Mouse (Mus musculus) heart, adult 2 months (tissue): ENCODE data around the gene Tfrc. TPM values are rescaled to one million over a fixed set of nuclear protein-coding genes. Genes with fewer than 3 reads are reported as not detected.
A peak's percentile ranks its signal among the peaks of the same experiment; 100 is the strongest.

Experiments used
- DNase-seq, 2 experiments: peaks; one replicate each; pipeline ENCODE4 v3.0.0; 2021
- H3K27ac ChIP-seq: fragments of 200-600 bp; 2 replicates; pipeline ENCODE4 v1.8.1; 2022
- H3K27me3 ChIP-seq: fragments of 200-500 bp; 2 replicates; pipeline ENCODE4 v1.6.1; 2012; ENCODE audit warnings: mild to moderate bottlenecking, low read length, inconsistent platforms, mixed read lengths; ENCODE audit not compliant: control insufficient read depth, insufficient read depth
- H3K36me3 ChIP-seq: fragments of 200-500 bp; 2 replicates; pipeline ENCODE4 v1.6.1; 2012; ENCODE audit warnings: low read length, inconsistent platforms; ENCODE audit not compliant: control insufficient read depth, insufficient read depth
- H3K4me1 ChIP-seq: fragments of 200-500 bp; 2 replicates; pipeline ENCODE4 v1.6.1; 2011; ENCODE audit warnings: low read length; ENCODE audit not compliant: control insufficient read depth, insufficient read depth
- H3K4me3 ChIP-seq: fragments of 200-600 bp; 2 replicates; pipeline ENCODE4 v1.8.1; 2022
- H3K79me2 ChIP-seq: fragments of 200-500 bp; replicated peaks from 2 replicates; pipeline ENCODE4 v1.6.1; 2012; ENCODE audit warnings: mild to moderate bottlenecking, inconsistent platforms, low read length, moderate library complexity, mixed read lengths; ENCODE audit not compliant: control insufficient read depth, insufficient read depth
- H3K9ac ChIP-seq: fragments of 200-500 bp; 2 replicates; pipeline ENCODE4 v1.6.1; 2012; ENCODE audit warnings: low read depth, mild to moderate bottlenecking, control low read depth, inconsistent platforms, low read length, mixed read lengths
- CTCF ChIP-seq: fragments of 200-600 bp; IDR thresholded peaks from 2 replicates; pipeline ENCODE4 v1.8.1; 2022; ENCODE audit warnings: antibody characterized with exemption, mild to moderate bottlenecking, moderate library complexity
- EP300 ChIP-seq: fragments of 200-500 bp; IDR thresholded peaks from 2 replicates; pipeline ENCODE4 v1.6.1; 2011; ENCODE audit warnings: low read depth, low read length, control low read depth; ENCODE audit not compliant: insufficient read depth
- POLR2A ChIP-seq: fragments of 200-500 bp; IDR thresholded peaks from 2 replicates; pipeline ENCODE4 v1.6.1; 2011; ENCODE audit warnings: mild to moderate bottlenecking, low read depth, low read length, control low read depth; ENCODE audit not compliant: insufficient read depth
- WGBS: fragments of 180-500 bp; shearing (Covaris S2); methylation state at CpG from one replicate; pipeline ENCODE4 v1.1.7; 2018; 5-methylcytosine and 5-hydroxymethylcytosine counted together
- intact Hi-C: fragments of 180-260 bp; cut with DNase I; formaldehyde crosslinking; loops from one replicate; pipeline ENCODE4 v1.15.1; 2025
- polyA plus RNA-seq: library from polyadenylated mRNA; depleted of rRNA; stranded (reverse); fragments of >200 nt; gene quantifications from 2 replicates; pipeline ENCODE4 v1.2.3, GENCODE M21; 2012
- total RNA-seq, 2 experiments: library from RNA; stranded (reverse); gene quantifications; 2 replicates each; pipeline ENCODE4 v1.2.3; 2021

The Tfrc gene
- total and polyA plus RNA-seq, 3 experiments, result 27.8 to 85.7 (median 51.3) TPM

DNA sequence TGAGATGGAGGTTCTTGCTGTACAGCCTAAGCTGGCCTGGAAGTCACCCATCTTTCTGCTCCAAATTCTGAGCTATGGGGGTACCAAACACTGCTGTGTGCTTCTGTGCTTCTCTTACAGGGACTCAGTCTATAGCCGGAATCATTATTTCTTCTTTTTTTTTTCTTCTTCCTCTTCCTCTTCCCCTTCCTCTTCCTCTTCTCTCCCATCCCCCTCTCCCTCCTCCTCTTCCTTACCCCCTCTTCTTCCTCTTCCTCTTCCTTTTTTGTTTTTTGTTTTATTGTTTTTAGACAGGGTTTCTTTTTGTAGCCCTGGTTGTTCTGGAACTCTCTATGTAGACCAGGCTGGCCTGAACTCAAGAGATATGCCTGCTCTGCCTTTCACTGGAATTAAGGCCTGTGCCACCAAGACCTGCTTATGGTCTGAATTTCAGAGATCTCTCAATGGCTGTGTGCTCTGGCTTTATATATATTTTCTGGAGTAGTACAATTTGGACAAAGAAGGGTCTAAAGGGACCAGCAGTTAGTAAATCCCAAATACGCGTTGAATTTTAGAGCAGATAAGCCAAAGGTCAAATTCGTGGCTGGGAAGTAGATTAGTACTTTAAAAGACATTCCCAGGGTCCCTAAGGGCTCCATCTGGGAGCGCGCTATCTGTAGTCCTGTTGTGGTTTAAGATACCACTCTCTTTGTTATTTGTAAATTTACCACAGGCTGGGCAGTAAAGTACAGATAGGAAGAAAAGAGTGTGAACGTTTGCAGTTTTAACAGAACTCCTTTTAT lies 967 bp upstream of the Tfrc start:
- Histone ChIP-seq H3K4me3 (peak overlapping the region; percentile 87), H3K9ac (no peak overlapping the region), H3K27me3 (no peaks in the 10 kb centered on the region), H3K27ac (peak overlapping the region; percentile 92; the same call in 1 of the 2 replicates), H3K4me1 (peaks cover 2% of the 10 kb centered on the region; the same call in 1 of the 2 replicates), H3K79me2 (no peaks in the 10 kb centered on the region), H3K36me3 (no peaks in the 10 kb centered on the region; the same call in none of the 2 replicates)
- WGBS, result 32% methylated on average over 7 of the region's 7 CpGs
- DNase-seq, result no peak
- intact Hi-C loops, result loop anchor here (2.0 to 10.0 kb wide), 3 partner anchors 85 to 333 kb away; partner anchors contain the start of genes Rnf168 and Smco1
- no peak for TF ChIP-seq CTCF
- no peak for TF ChIP-seq EP300
- no peak for TF ChIP-seq POLR2A

DNA sequence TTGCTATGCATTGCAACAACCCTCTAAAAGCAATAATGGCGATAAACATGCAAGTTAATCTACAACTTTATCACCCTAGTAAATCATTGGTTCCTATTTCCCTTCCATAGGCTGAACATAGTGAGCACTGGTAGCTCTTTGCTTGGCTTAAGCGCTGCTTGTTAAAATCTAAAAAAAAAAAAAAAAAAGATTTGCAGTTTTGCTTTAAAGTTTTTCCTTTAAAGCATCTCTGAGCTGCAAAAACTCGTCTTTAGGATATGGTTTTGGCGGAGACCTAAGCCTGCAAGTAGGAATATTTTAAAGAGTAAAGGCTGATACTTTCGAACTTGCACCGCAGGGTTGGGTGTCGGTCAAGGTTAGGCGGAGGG lies 392 bp upstream of the Tfrc start:
- Histone ChIP-seq H3K4me3 (peak overlapping the region; percentile 87), H3K27ac (peak overlapping the region; percentile 92), H3K9ac (peak overlapping the region; percentile 49), H3K4me1 (peaks cover 2% of the 10 kb centered on the region; the same call in 1 of the 2 replicates), H3K79me2 (no peaks in the 10 kb centered on the region), H3K36me3 (no peaks in the 10 kb centered on the region; the same call in none of the 2 replicates), H3K27me3 (no peaks in the 10 kb centered on the region)
- WGBS, result 11% methylated on average over 8 of the region's 8 CpGs
- intact Hi-C loops, result loop anchor here (2.0 to 10.0 kb wide), 3 partner anchors 86 to 334 kb away; partner anchors contain the start of genes Rnf168 and Smco1
- no peak for DNase-seq
- TF ChIP-seq POLR2A (no peak), CTCF (no peak), EP300 (no peak)

DNA sequence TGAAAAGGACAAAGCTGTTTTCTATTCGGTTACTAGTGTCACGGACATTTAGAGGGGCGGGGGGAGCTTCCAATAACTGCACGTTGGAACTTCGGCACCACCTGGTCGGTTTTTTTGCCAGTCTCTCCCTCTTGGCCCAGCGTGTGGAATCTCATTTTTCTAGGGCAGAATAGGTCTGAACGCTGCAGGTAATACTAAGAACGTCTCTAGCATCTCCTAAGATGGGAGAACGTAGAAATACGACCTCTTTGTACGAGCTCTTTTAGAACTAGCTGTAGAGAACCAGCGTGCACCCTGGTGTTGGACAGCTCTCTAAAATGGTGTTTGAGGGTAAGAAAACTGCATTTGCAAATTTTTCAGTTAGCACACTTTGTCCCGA lies 670 bp downstream of the Tfrc start:
- Histone ChIP-seq H3K36me3 (peaks cover under 1% of the 10 kb centered on the region), H3K79me2 (no peaks in the 10 kb centered on the region), H3K4me1 (peaks cover 2% of the 10 kb centered on the region; the same call in 1 of the 2 replicates), H3K27ac (peak overlapping the region; percentile 92), H3K4me3 (peak overlapping the region; percentile 87), H3K9ac (peak overlapping the region; percentile 87), H3K27me3 (no peaks in the 10 kb centered on the region)
- 2% methylated on average over 14 of the region's 14 CpGs for WGBS
- DNase-seq, result no peak
- intact Hi-C loops, result loop anchor here (2.0 to 10.0 kb wide), 3 partner anchors 87 to 335 kb away; partner anchors contain the start of genes Rnf168 and Smco1
- no peak for TF ChIP-seq EP300
- no peak for TF ChIP-seq CTCF
- no peak for TF ChIP-seq POLR2A

DNA sequence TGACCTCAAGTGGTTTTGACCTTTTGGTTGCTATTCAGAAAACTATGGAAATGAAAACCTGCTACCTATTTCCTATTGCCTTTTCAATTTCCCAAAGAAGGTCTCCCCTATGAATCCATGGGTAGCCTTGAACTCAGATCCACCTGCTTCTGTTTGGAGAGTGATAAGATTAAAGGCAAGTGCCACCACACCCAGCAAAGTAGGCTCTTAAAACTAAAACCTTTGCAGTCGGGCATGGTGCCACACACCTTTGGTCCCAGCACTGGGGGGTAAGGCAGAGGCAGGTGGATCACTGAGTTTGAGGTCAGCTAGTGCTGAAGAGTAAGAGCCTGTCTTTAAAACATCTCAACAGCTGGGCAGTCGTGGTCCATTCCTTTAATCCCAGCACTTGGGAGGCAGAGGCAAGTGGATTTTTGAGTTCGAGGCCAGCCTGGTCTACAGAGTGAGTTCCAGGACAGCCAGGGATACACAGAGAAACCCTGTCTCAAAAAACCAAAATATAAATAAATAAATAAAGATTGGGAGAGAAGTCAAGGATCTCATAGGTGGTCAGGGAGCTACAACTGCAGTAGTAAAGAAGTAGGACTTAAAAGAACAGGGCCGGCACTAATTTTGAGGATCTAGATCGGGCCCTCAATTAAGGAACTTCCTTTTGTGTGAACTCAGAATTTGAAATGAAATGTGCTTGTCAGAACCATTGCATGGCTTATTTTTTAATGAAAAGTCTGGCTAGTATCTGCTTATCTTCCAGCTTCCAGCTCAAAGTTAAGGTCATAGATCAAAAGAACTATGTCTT lies 1.9 kb downstream of the Tfrc start:
- no peaks in the 10 kb centered on the region for H3K27me3 ChIP-seq
- DNase-seq, result no peak
- H3K79me2 ChIP-seq, result no peaks in the 10 kb centered on the region
- WGBS, result 68% methylated on average over 5 of the region's 5 CpGs
- TF ChIP-seq POLR2A (no peak), CTCF (no peak), EP300 (no peak)
- intact Hi-C loops, result loop anchor here (10.0 kb wide), 1 partner anchor 666 kb away; the partner anchor contains the start of genes 0610012G03Rik and Ncbp2
- peaks cover 4% of the 10 kb centered on the region for H3K36me3 ChIP-seq
- no peak overlapping the region for H3K9ac ChIP-seq
- no peak overlapping the region for H3K27ac ChIP-seq
- H3K4me1 ChIP-seq, result peaks cover 2% of the 10 kb centered on the region; the same call in 1 of the 2 replicates
- H3K4me3 ChIP-seq, result no peak overlapping the region

DNA sequence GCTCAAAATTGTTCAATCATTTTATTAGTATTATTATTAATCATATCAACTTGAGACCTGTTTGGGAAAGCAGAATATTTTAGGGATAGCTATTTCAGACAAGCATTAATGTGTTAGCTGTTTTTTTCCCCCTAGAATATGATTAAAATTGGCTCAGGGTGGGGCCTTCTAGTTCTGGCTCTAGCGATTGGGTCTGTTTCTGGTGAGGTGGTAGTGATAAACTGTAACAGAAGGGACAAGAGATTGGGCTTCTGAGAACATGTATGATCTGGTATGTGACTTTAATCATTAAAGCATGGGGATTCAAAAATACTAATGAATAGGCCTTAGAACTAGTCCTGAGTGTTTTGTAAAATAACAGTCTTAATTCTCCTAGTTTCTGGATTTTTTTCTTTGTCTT lies 3.3 kb downstream of the Tfrc start:
- TF ChIP-seq POLR2A, result no peak
- no peak for TF ChIP-seq EP300
- no peak for TF ChIP-seq CTCF
- Histone ChIP-seq H3K4me3 (no peak overlapping the region), H3K79me2 (no peaks in the 10 kb centered on the region), H3K27me3 (no peaks in the 10 kb centered on the region), H3K27ac (no peak overlapping the region), H3K36me3 (peaks cover 4% of the 10 kb centered on the region), H3K4me1 (peaks cover 2% of the 10 kb centered on the region; the same call in 1 of the 2 replicates), H3K9ac (no peak overlapping the region)
- intact Hi-C loops, result loop anchor here (10.0 kb wide), 1 partner anchor 667 kb away; the partner anchor contains the start of genes 0610012G03Rik and Ncbp2
- DNase-seq, result no peak
- 48% methylated on average over 1 of the region's 1 CpGs for WGBS
